ENCODE assay signal across 10 mouse cellular contexts in genomic region chr5:38553953-38554352, GRCm38 (mm10). TPM values are rescaled to one million over a fixed set of nuclear protein-coding genes. Genes with fewer than 3 reads are reported as not detected.
DNase-seq lines count a peak whose midpoint lies in the region; ATAC-seq and TF ChIP-seq lines count a peak whose summit lies in the region.
"Had no signal": no experiment of that assay in that cellular context is flagged by ENCODE, and none has a peak within 500 bp of the region (broad histone marks: within the 10 kb centered on the region; RNA-seq: fewer than 3 reads in every experiment).

No protein-coding gene starts in this region.

- no peaks in the 10 kb centered on the region for H3K27me3 ChIP-seq in heart, adult 2 months (ENCODE audit: control insufficient read depth, insufficient read depth, low read length)
- no peaks in the 10 kb centered on the region for H3K27me3 ChIP-seq in cerebellum, adult 2 months (ENCODE audit: control insufficient read depth, insufficient read depth, low read length)
- H3K27me3 ChIP-seq in small intestine, adult 2 months (ENCODE audit: control insufficient read depth, insufficient read depth, low read length) = no peaks in the 10 kb centered on the region
- no peaks in the 10 kb centered on the region for H3K27me3 ChIP-seq in hindbrain, embryonic 11.5 days (ENCODE audit: control insufficient read depth, insufficient read depth, low read length)
- H3K27me3 ChIP-seq in midbrain, embryonic 11.5 days (ENCODE audit: control insufficient read depth, insufficient read depth, low read length) = no peaks in the 10 kb centered on the region
- H3K27me3 ChIP-seq: lung, embryonic 15.5 days had no signal

- H3K79me2 ChIP-seq in heart, adult 2 months (replicated peaks; ENCODE audit: control insufficient read depth, insufficient read depth, low read length) = peaks cover 11% of the 10 kb centered on the region

- peak overlapping the region; percentile 31 for H3K27ac ChIP-seq in heart, adult 2 months
- H3K27ac ChIP-seq in cerebellum, adult 2 months (ENCODE audit: insufficient read depth, low read length) = no peak overlapping the region
- H3K27ac ChIP-seq in small intestine, adult 2 months (ENCODE audit: insufficient read depth, low read depth, low read length) = peak overlapping the region; percentile 14; the same call in 1 of the 2 replicates
- no peak overlapping the region for H3K27ac ChIP-seq in hindbrain, embryonic 11.5 days (ENCODE audit: low read depth, low read length)
- no peak overlapping the region for H3K27ac ChIP-seq in midbrain, embryonic 11.5 days (ENCODE audit: low read depth, low read length)
- H3K27ac ChIP-seq: forebrain, embryonic 10.5 days; lung, embryonic 15.5 days had no signal

- H3K4me2 ChIP-seq in hindbrain, embryonic 11.5 days (replicated peaks; ENCODE audit: low read depth, low read length) = no peak overlapping the region
- no peak overlapping the region for H3K4me2 ChIP-seq in midbrain, embryonic 11.5 days
- H3K4me2 ChIP-seq: lung, embryonic 15.5 days had no signal

- ATAC-seq in hindbrain, embryonic 11.5 days (ENCODE audit: low FRiP score) = no peak
- ATAC-seq in midbrain, embryonic 11.5 days (ENCODE audit: low FRiP score) = no peak

- no peak for TF ChIP-seq CTCF in heart, adult 2 months (IDR thresholded peaks at IDR 0.05)
- no peak for TF ChIP-seq CTCF in cerebellum, adult 2 months (IDR thresholded peaks at IDR 0.05; ENCODE audit: borderline replicate concordance, insufficient read depth, low read depth, low read length)
- TF ChIP-seq CTCF in small intestine, adult 2 months (IDR thresholded peaks at IDR 0.05; ENCODE audit: extremely low read depth, insufficient read length, insufficient replicate concordance, low read depth, low read length) = no peak

- H3K4me1 ChIP-seq in heart, adult 2 months (ENCODE audit: control insufficient read depth, insufficient read depth, low read length) = peaks cover 43% of the 10 kb centered on the region
- peaks cover 48% of the 10 kb centered on the region for H3K4me1 ChIP-seq in cerebellum, adult 2 months (ENCODE audit: control insufficient read depth, insufficient read depth, low read length)
- H3K4me1 ChIP-seq in small intestine, adult 2 months (ENCODE audit: control insufficient read depth, insufficient read depth, insufficient read length, low read length) = peaks cover 31% of the 10 kb centered on the region; the same call in 1 of the 2 replicates
- H3K4me1 ChIP-seq in hindbrain, embryonic 11.5 days (replicated peaks; ENCODE audit: control insufficient read depth, insufficient read depth, low read length) = no peaks in the 10 kb centered on the region
- no peaks in the 10 kb centered on the region for H3K4me1 ChIP-seq in midbrain, embryonic 11.5 days (ENCODE audit: control insufficient read depth, insufficient read depth, low read length)

- peak in 1 of 2 experiments; percentile 26 for DNase-seq in heart, adult 2 months
- DNase-seq in heart, postnatal 25 days (ENCODE audit: low spot score) = no peak
- DNase-seq in right cerebral cortex, adult 18-20 months = peak; percentile 40
- DNase-seq in right cerebral cortex, postnatal 4 days = no peak
- DNase-seq in cerebellum, adult 2 months = peak; percentile 66 to 82
- DNase-seq in hindbrain, embryonic 11.5 days (ENCODE audit: low spot score) = no peak
- no peak for DNase-seq in midbrain, embryonic 11.5 days (ENCODE audit: low spot score, missing footprints)

- no peak overlapping the region for H3K4me3 ChIP-seq in heart, adult 2 months
- no peak overlapping the region for H3K4me3 ChIP-seq in cerebellum, adult 2 months (replicated peaks; ENCODE audit: insufficient read depth, low read depth, low read length)
- H3K4me3 ChIP-seq in small intestine, adult 2 months (ENCODE audit: low read depth, low read length) = no peak overlapping the region
- H3K4me3 ChIP-seq in hindbrain, embryonic 11.5 days (ENCODE audit: low read depth, low read length) = no peak overlapping the region
- no peak overlapping the region for H3K4me3 ChIP-seq in midbrain, embryonic 11.5 days (ENCODE audit: low read depth, low read length)
- H3K4me3 ChIP-seq: forebrain, embryonic 10.5 days; lung, embryonic 15.5 days had no signal

- peaks cover 45% of the 10 kb centered on the region for H3K36me3 ChIP-seq in heart, adult 2 months (ENCODE audit: control insufficient read depth, insufficient read depth, low read length)
- H3K36me3 ChIP-seq in small intestine, adult 2 months (ENCODE audit: control insufficient read depth, insufficient read depth, low read length) = peaks cover 76% of the 10 kb centered on the region
- peaks cover 6% of the 10 kb centered on the region; the same call in 1 of the 2 replicates for H3K36me3 ChIP-seq in hindbrain, embryonic 11.5 days (ENCODE audit: control insufficient read depth, insufficient read depth, low read length)
- H3K36me3 ChIP-seq in midbrain, embryonic 11.5 days (ENCODE audit: control insufficient read depth, insufficient read depth, low read length) = peaks cover 3% of the 10 kb centered on the region

- no peak for TF ChIP-seq POLR2A in heart, adult 2 months (IDR thresholded peaks at IDR 0.05; ENCODE audit: insufficient read depth, low read depth, low read length)
- no peak for TF ChIP-seq POLR2A in cerebellum, adult 2 months (IDR thresholded peaks at IDR 0.05; ENCODE audit: borderline replicate concordance, insufficient read depth, low read length)
- no peak for TF ChIP-seq POLR2A in small intestine, adult 2 months (IDR thresholded peaks at IDR 0.05; ENCODE audit: low read depth, low read length)

- intact Hi-C loops in heart, adult 2 months (cut with DNase I) = no loop called here
- intact Hi-C loops in heart, postnatal 25 days (cut with DNase I) = no loop called here

- no peak for TF ChIP-seq EP300 in heart, adult 2 months (IDR thresholded peaks at IDR 0.05; ENCODE audit: insufficient read depth, low read depth, low read length)

- no peak overlapping the region for H3K9ac ChIP-seq in heart, adult 2 months (ENCODE audit: low read depth, low read length)
- no peak overlapping the region for H3K9ac ChIP-seq in hindbrain, embryonic 11.5 days (ENCODE audit: low read depth, low read length)
- H3K9ac ChIP-seq in midbrain, embryonic 11.5 days (ENCODE audit: low read length) = no peak overlapping the region
- H3K9ac ChIP-seq: lung, embryonic 15.5 days had no signal

- 21% methylated on average over 3 of the region's 3 CpGs for WGBS in heart, adult 2 months
- WGBS in cerebellum, adult 2 months = 21% methylated on average over 3 of the region's 3 CpGs
- WGBS in small intestine, adult 2 months = 46% methylated on average over 3 of the region's 3 CpGs
- whole genome bisulfite sequencing in hindbrain, embryonic 11.5 days = 53% methylated on average over 3 of the region's 3 CpGs
- 56% methylated on average over 3 of the region's 3 CpGs for WGBS in midbrain, embryonic 11.5 days

- no peaks in the 10 kb centered on the region for H3K9me3 ChIP-seq in hindbrain, embryonic 11.5 days (ENCODE audit: control insufficient read depth, low read length)
- H3K9me3 ChIP-seq in midbrain, embryonic 11.5 days (ENCODE audit: control insufficient read depth, low read length) = no peaks in the 10 kb centered on the region
- H3K9me3 ChIP-seq: forebrain, embryonic 10.5 days; lung, embryonic 15.5 days had no signal

RNA-seq across cellular contexts. Expression of gene Wdr1, which starts 9.1 kb away (rescaled TPM):
- total RNA-seq in heart, adult 2 months (2021) = 100 to 1,000 TPM; 107 to 119 TPM
- 105 and 144 TPM in 2 replicates for polyA plus RNA-seq in heart, adult 2 months (2012; rRNA removed)
- total RNA-seq in heart, postnatal 25 days (2021) = 100 to 1,000 TPM; 129 to 137 TPM
- 157 TPM in 2 replicates for polyA plus RNA-seq in cerebellum, adult 2 months (2012; rRNA removed)
- 99.3 and 223 TPM in 2 replicates for polyA plus RNA-seq in small intestine, adult 2 months (2012; rRNA removed)
- 169 and 171 TPM in 2 replicates for polyA plus RNA-seq in hindbrain, embryonic 11.5 days (2014; fragmentation: Nextera tagmentation; extraction: Ambion mirVana)
- 152 and 156 TPM in 2 replicates for polyA plus RNA-seq in midbrain, embryonic 11.5 days (2014; fragmentation: Nextera tagmentation; extraction: Ambion mirVana)

RNA-seq across cellular contexts. Expression of gene Slc2a9, which starts 51.0 kb away (rescaled TPM):
- total RNA-seq in heart, adult 2 months (2021) = 1 to 10 TPM; 1.3 to 1.6 TPM
- 1.6 and 1.9 TPM in 2 replicates for polyA plus RNA-seq in heart, adult 2 months (2012; rRNA removed)
- total RNA-seq in heart, postnatal 25 days (2021) = 1 to 10 TPM; 1.1 to 1.6 TPM
- 1.6 and 1.8 TPM in 2 replicates for polyA plus RNA-seq in cerebellum, adult 2 months (2012; rRNA removed)
- 5.4 and 17.3 TPM in 2 replicates for polyA plus RNA-seq in small intestine, adult 2 months (2012; rRNA removed)
- polyA plus RNA-seq in hindbrain, embryonic 11.5 days (2014; fragmentation: Nextera tagmentation; extraction: Ambion mirVana) = 0.13 and 0.15 TPM in 2 replicates
- 0.07 and 0.48 TPM in 2 replicates for polyA plus RNA-seq in midbrain, embryonic 11.5 days (2014; fragmentation: Nextera tagmentation; extraction: Ambion mirVana)

Comparison
In these comparisons a context has a peak if more than half of its experiments do, and no peak if none do; other contexts are left out.
1. DNase-seq: peak in right cerebral cortex, adult 18-20 months (single experiment) and cerebellum, adult 2 months (2 of 2); none in heart, postnatal 25 days (single experiment), right cerebral cortex, postnatal 4 days (single experiment), hindbrain, embryonic 11.5 days (single experiment) and midbrain, embryonic 11.5 days (single experiment).
2. H3K27ac ChIP-seq: peak in heart, adult 2 months (single experiment) and small intestine, adult 2 months (single experiment); none in cerebellum, adult 2 months (single experiment), hindbrain, embryonic 11.5 days (single experiment) and midbrain, embryonic 11.5 days (single experiment).